Mouse (Mus musculus) lung, postnatal 36 days (tissue): ENCODE measurements around the gene Abcc6.
"Not testable (repeated sequence)": the region's sequence is repeated elsewhere in the genome, so short reads cannot be mapped to it uniquely, and the experiment has no call there.

Experiments
- DNase-seq: peaks from one replicate; pipeline ENCODE4 v3.0.0; 2022; ENCODE audit warnings: mixed read lengths

Abcc6 gene

GRCm38 (mm10) chr7:46025436-46025835 lies 4.7 kb downstream of the Abcc6 start:
- peak; percentile 62 for DNase-seq

GRCm38 (mm10) chr7:46021951-46022350 lies 8.2 kb downstream of the Abcc6 start:
- DNase-seq: no peak

GRCm38 (mm10) chr7:46019594-46019993 lies 10.5 kb downstream of the Abcc6 start:
- no peak for DNase-seq

- DNase-seq: peak; percentile 79
Observed at GRCm38 (mm10) chr7:46013266-46014010, 16.7 kb downstream of the Abcc6 start.

GRCm38 (mm10) chr7:46012121-46012520 lies 18.0 kb downstream of the Abcc6 start:
- DNase-seq: no peak

GRCm38 (mm10) chr7:46009578-46009977 lies 20.5 kb downstream of the Abcc6 start:
- peak; percentile 83 for DNase-seq

GRCm38 (mm10) chr7:46002748-46003147 lies 27.4 kb downstream of the Abcc6 start:
- no peak for DNase-seq

GRCm38 (mm10) chr7:46000577-46000976 lies 29.5 kb downstream of the Abcc6 start:
- DNase-seq: no peak

- DNase-seq: no peak
Observed at GRCm38 (mm10) chr7:45992470-45992869, 37.6 kb downstream of the Abcc6 start.

- no peak for DNase-seq
Observed at GRCm38 (mm10) chr7:45988344-45988743, 41.8 kb downstream of the Abcc6 start.

GRCm38 (mm10) chr7:45986893-45987292 lies 43.2 kb downstream of the Abcc6 start:
- no peak for DNase-seq

- DNase-seq: no peak
Observed at GRCm38 (mm10) chr7:45981612-45982011, 48.5 kb downstream of the Abcc6 start.

- no peak for DNase-seq
Observed at GRCm38 (mm10) chr7:45974512-45974911, 55.6 kb downstream of the Abcc6 start.

- no peak for DNase-seq
Observed at GRCm38 (mm10) chr7:45974103-45974502, 56.0 kb downstream of the Abcc6 start.

- no peak for DNase-seq
Observed at GRCm38 (mm10) chr7:45973271-45973687, 56.8 kb downstream of the Abcc6 start.

GRCm38 (mm10) chr7:45971831-45972723 lies 58.0 kb downstream of the Abcc6 start:
- no peak for DNase-seq

GRCm38 (mm10) chr7:45956611-45957010 lies 73.5 kb downstream of the Abcc6 start:
- no peak for DNase-seq

- no peak for DNase-seq
Observed at GRCm38 (mm10) chr7:45949061-45949460, 81.0 kb downstream of the Abcc6 start.

- not testable (repeated sequence) for DNase-seq
Observed at GRCm38 (mm10) chr7:45943280-45943679, 86.8 kb downstream of the Abcc6 start.

GRCm38 (mm10) chr7:45941986-45942385 lies 88.1 kb downstream of the Abcc6 start:
- DNase-seq: no peak

- DNase-seq: no peak
Observed at GRCm38 (mm10) chr7:45939836-45940235, 90.3 kb downstream of the Abcc6 start.

- peak; percentile 84 for DNase-seq
Observed at GRCm38 (mm10) chr7:45935114-45935513, 95.0 kb downstream of the Abcc6 start.

GRCm38 (mm10) chr7:45933766-45934165 lies 96.3 kb downstream of the Abcc6 start:
- DNase-seq: not testable (repeated sequence)

GRCm38 (mm10) chr7:45929688-45930087 lies 100.4 kb downstream of the Abcc6 start:
- no peak for DNase-seq
